Mouse (Mus musculus) heart, embryonic 14.5 days (tissue): ENCODE measurements at regions not wholly inside any gene's neighbourhood (a gene's known extent, or its start where the extent isn't known, plus 50 kb on each side); places are given as distances from the start of the nearest gene placed in this dataset.
"Not testable (repeated sequence)": the region's sequence is repeated elsewhere in the genome, so short reads cannot be mapped to it uniquely, and the experiment has no call there.

Source experiments
- ATAC-seq: fragments of 200-750 bp; cut with Nextera tagmentation; 2 replicates; pipeline ENCODE4 v1.8.0; 2017; ENCODE audit warnings: low read depth, moderate TSS enrichment; ENCODE audit not compliant: insufficient number of reproducible peaks, insufficient read depth, low FRiP score
- H3K27ac ChIP-seq, 2 experiments: fragments of 200-500 bp in 1 of 2; fragments of 300-500 bp in 1 of 2; sonication (generic) in 1 of 2; replicated peaks in 1 of 2; 2 replicates each; pipeline ENCODE4 v1.5.1; 2012 to 2014; ENCODE audit warnings: low read depth in 2 of 2, low read length in 2 of 2, control low read depth in 1 of 2, mild to moderate bottlenecking in 1 of 2, mixed read lengths in 1 of 2; ENCODE audit not compliant: control insufficient read depth in 1 of 2, insufficient read depth in 1 of 2
- H3K27me3 ChIP-seq: fragments of 300-500 bp; sonication (generic); 2 replicates; pipeline ENCODE4 v1.6.1; 2014; ENCODE audit warnings: mild to moderate bottlenecking, low read length, control low read depth; ENCODE audit not compliant: control insufficient read depth, insufficient read depth
- H3K36me3 ChIP-seq: fragments of 300-500 bp; sonication (generic); 2 replicates; pipeline ENCODE4 v1.6.1; 2014; ENCODE audit warnings: mild to moderate bottlenecking, control low read depth, low read length, mixed read lengths; ENCODE audit not compliant: control insufficient read depth, insufficient read depth
- H3K4me1 ChIP-seq, 2 experiments: fragments of 200-500 bp in 1 of 2; fragments of 300-500 bp in 1 of 2; sonication (generic) in 1 of 2; 2 replicates each; pipeline ENCODE4 v1.6.1; 2012 to 2014; ENCODE audit warnings: low read length in 2 of 2, control low read depth in 1 of 2, mixed read lengths in 1 of 2; ENCODE audit not compliant: control insufficient read depth in 2 of 2, insufficient read depth in 2 of 2
- H3K4me2 ChIP-seq: fragments of 300-500 bp; sonication (generic); 2 replicates; pipeline ENCODE4 v1.6.1; 2014; ENCODE audit warnings: mild to moderate bottlenecking, low read length
- H3K4me3 ChIP-seq, 2 experiments: fragments of 200-500 bp in 1 of 2; fragments of 300-500 bp in 1 of 2; sonication (generic) in 1 of 2; 2 replicates each; pipeline ENCODE4 v1.5.1; 2012 to 2014; ENCODE audit warnings: low read length in 2 of 2, mild to moderate bottlenecking in 2 of 2, control low read depth in 1 of 2, low read depth in 1 of 2, moderate library complexity in 1 of 2; ENCODE audit not compliant: control insufficient read depth in 1 of 2, insufficient read depth in 1 of 2
- H3K9ac ChIP-seq: fragments of 300-500 bp; sonication (generic); 2 replicates; pipeline ENCODE4 v1.6.1; 2014; ENCODE audit warnings: mild to moderate bottlenecking, low read length
- H3K9me3 ChIP-seq: fragments of 300-500 bp; sonication (generic); 2 replicates; pipeline ENCODE4 v1.6.1; 2016; ENCODE audit warnings: low read length, control low read depth; ENCODE audit not compliant: control insufficient read depth
- WGBS: fragments of 180-500 bp; shearing (Covaris S2); extraction: QIAGEN DNeasy Blood & Tissue Kit; methylation state at CpG from one replicate; pipeline ENCODE4 v1.1.7; 2014; 5-methylcytosine and 5-hydroxymethylcytosine counted together

DNA sequence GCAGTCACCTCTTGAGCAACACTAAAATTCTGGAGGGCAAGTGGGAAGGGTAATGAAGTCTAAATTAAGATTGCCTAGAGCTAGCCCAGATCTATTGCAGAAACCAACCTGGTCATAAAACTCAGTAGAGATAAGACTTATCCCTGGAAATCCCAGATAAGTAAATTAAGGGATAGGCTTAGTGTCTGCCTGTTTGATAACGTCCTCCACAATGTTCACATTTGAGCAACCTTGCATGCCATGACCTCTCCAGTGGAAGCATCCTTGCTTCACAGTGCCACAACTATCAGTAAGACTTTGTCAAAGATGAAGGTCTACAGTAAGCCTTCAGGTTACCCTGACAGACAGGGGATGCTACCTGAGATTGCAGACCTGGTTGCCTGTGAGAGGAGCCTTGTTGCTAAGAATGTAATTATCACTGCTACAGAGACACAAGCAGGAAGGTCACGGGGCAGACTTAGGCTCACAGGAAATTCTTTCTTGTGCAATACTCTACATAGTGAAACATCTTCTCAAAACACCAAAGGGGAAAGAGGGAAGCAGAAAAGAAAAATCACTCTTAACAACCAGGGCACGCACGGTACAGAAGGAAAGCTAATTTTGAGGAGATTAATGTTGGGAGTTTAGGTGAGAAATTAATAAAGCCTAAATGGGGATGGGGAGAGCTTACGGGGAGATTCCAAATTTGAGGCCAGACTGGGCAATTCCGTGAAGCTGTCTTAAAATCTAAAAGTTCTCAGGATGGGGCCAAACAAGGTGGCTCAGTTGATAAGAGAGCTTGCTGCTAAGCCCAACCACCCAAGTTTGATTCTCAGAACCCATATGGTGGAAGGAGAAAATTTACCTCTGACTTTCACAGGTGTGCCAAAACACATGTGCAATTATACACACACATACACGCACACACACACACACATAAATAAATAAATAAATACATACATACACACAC, 56.9 kb upstream of the Prdm9 start:
- no peaks in the 10 kb centered on the region for H3K9me3 ChIP-seq
- no peak overlapping the region for H3K27ac ChIP-seq
- H3K27me3 ChIP-seq = no peaks in the 10 kb centered on the region
- no peaks in the 10 kb centered on the region for H3K4me1 ChIP-seq
- WGBS = 69% methylated on average over 7 of the region's 7 CpGs
- no peak overlapping the region for H3K9ac ChIP-seq
- no peak overlapping the region for H3K4me3 ChIP-seq
- no peaks in the 10 kb centered on the region for H3K36me3 ChIP-seq
- H3K4me2 ChIP-seq = no peak overlapping the region
- no peak for ATAC-seq

- H3K4me1 ChIP-seq = no peaks in the 10 kb centered on the region
- no peak overlapping the region for H3K9ac ChIP-seq
- 1% methylated on average over 2 of the region's 2 CpGs for WGBS
- H3K27me3 ChIP-seq = no peaks in the 10 kb centered on the region
- no peak for ATAC-seq
- H3K4me2 ChIP-seq = no peak overlapping the region
- no peaks in the 10 kb centered on the region for H3K36me3 ChIP-seq
- H3K4me3 ChIP-seq = no peak overlapping the region
- H3K27ac ChIP-seq = no peak overlapping the region
- H3K9me3 ChIP-seq = no peaks in the 10 kb centered on the region
Observed at GRCm38 (mm10) chr17:15622913-15623312, 58.8 kb upstream of the Prdm9 start.

- 49% methylated on average over 5 of the region's 5 CpGs for WGBS
- no peak overlapping the region for H3K9ac ChIP-seq
- H3K4me1 ChIP-seq = 0 out of 4 replicates have a peak, but pooled peaks cover 0 to 2% of the 10 kb centered on the region in 2 experiments
- no peaks in the 10 kb centered on the region for H3K27me3 ChIP-seq
- H3K4me3 ChIP-seq = peak overlapping the region in 1 of 2 experiments; percentile 36; a peak in 2 of 4 replicates
- H3K27ac ChIP-seq = no peak overlapping the region
- H3K36me3 ChIP-seq = no peaks in the 10 kb centered on the region
- H3K4me2 ChIP-seq = peak overlapping the region; percentile 65
- ATAC-seq = no peak
- no peaks in the 10 kb centered on the region for H3K9me3 ChIP-seq
Observed at GRCm38 (mm10) chr17:15630792-15631191, 66.6 kb upstream of the Prdm9 start.

GRCm38 (mm10) chr17:15631626-15632025, 67.5 kb upstream of the Prdm9 start:
- no peaks in the 10 kb centered on the region for H3K36me3 ChIP-seq
- ATAC-seq = no peak
- H3K27ac ChIP-seq = no peak overlapping the region
- peak overlapping the region; percentile 65 for H3K4me2 ChIP-seq
- peak overlapping the region; percentile 44; the same call in 1 of the 2 replicates for H3K9ac ChIP-seq
- no peaks in the 10 kb centered on the region for H3K9me3 ChIP-seq
- 5% methylated on average over 11 of the region's 11 CpGs for WGBS
- H3K4me1 ChIP-seq = 0 out of 4 replicates have a peak, but pooled peaks cover 0 to 2% of the 10 kb centered on the region in 2 experiments
- H3K4me3 ChIP-seq = peak overlapping the region; percentile 36
- H3K27me3 ChIP-seq = no peaks in the 10 kb centered on the region

- peak overlapping the region; percentile 28; the same call in 1 of the 2 replicates for H3K9ac ChIP-seq
- H3K4me3 ChIP-seq = peak overlapping the region; percentile 36
- 3% methylated on average over 1 of the region's 1 CpGs for WGBS
Observed at GRCm38 (mm10) chr17:15632090-15632489, 67.9 kb upstream of the Prdm9 start.

DNA sequence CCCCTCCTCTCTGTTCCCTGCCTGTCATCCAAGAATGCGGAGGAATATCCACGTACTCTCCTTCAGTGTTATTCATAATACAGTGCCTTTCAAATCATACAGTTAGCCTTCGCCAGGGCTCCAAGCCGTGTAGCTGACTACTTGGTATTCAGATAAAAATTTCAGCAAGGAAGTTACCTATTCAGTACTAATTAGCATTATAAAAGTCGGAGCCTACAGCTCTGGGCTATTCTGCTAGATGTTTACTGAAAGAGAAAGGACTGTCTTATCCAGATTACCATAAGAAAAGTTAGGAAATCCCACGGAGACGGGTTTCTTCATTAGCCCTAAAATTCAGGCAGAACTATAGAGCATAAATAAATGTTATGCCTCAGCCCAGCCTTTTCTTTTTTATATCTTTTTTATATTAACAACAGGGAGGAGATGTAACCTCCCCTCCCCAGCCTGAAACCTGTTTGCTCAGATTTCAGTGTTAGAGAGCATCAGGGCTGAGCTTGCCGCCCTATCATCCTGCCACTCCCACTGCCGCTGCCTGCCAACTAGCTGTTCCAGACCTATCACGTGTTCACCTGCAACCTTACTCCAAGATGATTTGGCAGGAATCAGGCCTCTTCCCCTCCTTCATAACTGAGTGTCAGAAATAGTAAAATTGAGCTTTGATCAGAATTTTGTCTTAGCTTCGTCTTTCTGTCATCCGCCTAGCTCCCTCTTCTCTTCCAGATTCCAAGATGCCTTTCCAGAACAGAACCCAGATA, 65.5 kb upstream of the Chd1 start:
- H3K27me3 ChIP-seq, ATAC-seq, H3K36me3 ChIP-seq, H3K9me3 ChIP-seq, H3K4me1 ChIP-seq, H3K9ac ChIP-seq, H3K4me2 ChIP-seq, H3K4me3 ChIP-seq, H3K27ac ChIP-seq: not testable (repeated sequence)
- 80% methylated on average over 12 of the region's 12 CpGs for WGBS

More at GRCm38 (mm10) chr17:15632090-15632489, 67.9 kb upstream of the Prdm9 start:
- no peaks in the 10 kb centered on the region for H3K27me3 ChIP-seq
- H3K4me2 ChIP-seq = peak overlapping the region; percentile 65
- no peak for ATAC-seq
- H3K4me1 ChIP-seq = 0 out of 4 replicates have a peak, but pooled peaks cover 0 to 2% of the 10 kb centered on the region in 2 experiments
- H3K27ac ChIP-seq = no peak overlapping the region
- no peaks in the 10 kb centered on the region for H3K9me3 ChIP-seq
- no peaks in the 10 kb centered on the region for H3K36me3 ChIP-seq

DNA sequence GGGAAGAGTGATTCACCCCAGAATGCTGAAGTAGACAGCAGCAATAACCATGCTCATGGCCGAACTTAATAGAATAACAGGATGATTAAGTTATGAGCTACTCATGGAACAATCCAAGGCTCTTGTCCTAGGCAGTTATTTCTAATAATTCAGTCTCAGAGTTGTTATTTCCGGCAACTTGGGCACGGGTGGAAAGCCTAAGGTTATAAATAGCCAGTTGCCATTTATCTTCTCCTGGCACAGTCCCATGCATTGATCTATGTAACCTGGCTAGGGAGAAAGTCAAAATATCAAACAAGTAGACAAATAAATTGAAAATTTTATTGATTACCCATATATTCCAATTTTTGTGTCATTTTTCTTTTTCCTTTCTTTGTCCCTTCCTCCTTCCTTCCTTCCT, 64.0 kb upstream of the Chd1 start:
- no peaks in the 10 kb centered on the region for H3K27me3 ChIP-seq
- H3K36me3 ChIP-seq = no peaks in the 10 kb centered on the region
- no peaks in the 10 kb centered on the region for H3K9me3 ChIP-seq
- no peak overlapping the region for H3K9ac ChIP-seq
- H3K4me1 ChIP-seq = no peaks in the 10 kb centered on the region
- ATAC-seq = no peak
- 51% methylated on average over 3 of the region's 3 CpGs for WGBS
- no peak overlapping the region for H3K27ac ChIP-seq
- no peak overlapping the region for H3K4me3 ChIP-seq
- H3K4me2 ChIP-seq = no peak overlapping the region
